Mouse (Mus musculus) olfactory bulb, adult 2 months (tissue): ENCODE measurements around the gene Ankrd17.

Experiments
- CTCF ChIP-seq: fragments of 200-500 bp; IDR thresholded peaks from 2 replicates; pipeline ENCODE4 v1.5.1; 2012; ENCODE audit warnings: low read depth, mild to moderate bottlenecking, low read length, moderate library complexity; ENCODE audit not compliant: insufficient read depth
- POLR2A ChIP-seq: fragments of 200-500 bp; IDR thresholded peaks from 2 replicates; pipeline ENCODE4 v1.6.1; 2012; ENCODE audit warnings: mild to moderate bottlenecking, low read depth, low read length, moderate library complexity; ENCODE audit not compliant: insufficient read depth

DNA sequence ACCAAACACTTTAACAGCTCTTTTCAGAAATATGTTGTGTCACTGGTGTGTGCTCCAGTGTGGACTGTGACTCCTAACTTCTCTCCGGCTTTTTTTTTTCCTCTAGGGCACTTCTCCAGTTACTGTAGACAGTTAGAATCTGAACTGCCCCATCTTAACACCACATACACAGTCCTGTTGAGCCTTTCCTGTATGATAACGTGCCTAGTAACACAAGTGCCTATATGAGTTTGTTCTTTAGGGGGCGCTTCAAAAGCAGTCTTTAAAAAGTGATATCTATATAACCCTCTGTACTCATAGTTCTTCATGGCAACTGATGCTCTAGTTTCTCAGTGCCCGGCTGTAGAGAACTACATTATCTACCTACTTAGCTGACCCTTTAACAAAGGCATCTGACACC is 27.9 kb upstream of the Ankrd17 start:
- no peak for TF ChIP-seq POLR2A
- TF ChIP-seq CTCF = no peak
